Mouse (Mus musculus): ENCODE data around the gene Cdk6. TPM values are rescaled to one million over a fixed set of nuclear protein-coding genes. Genes with fewer than 3 reads are reported as not detected.
"Not testable (repeated sequence)": the region's sequence is repeated elsewhere in the genome, so short reads cannot be mapped to it uniquely, and the experiment has no call there.

The Cdk6 gene
- total and polyA plus RNA-seq, 3 experiments: 40.4 to 171 (median 50.8) TPM

GRCm38 (mm10) chr5:3433131-3433700 lies 91.9 kb downstream of the Cdk6 start:
- H3K27ac ChIP-seq (ENCODE audit: insufficient read depth, low read depth); H3K27me3 ChIP-seq (replicated peaks); H3K4me3 ChIP-seq (replicated peaks in 1 of 3; ENCODE audit: low read depth in 2 of 3, low read length in 2 of 3, poor library complexity in 1 of 3); H3K9ac ChIP-seq (ENCODE audit: insufficient read depth, low read depth); in situ Hi-C loops (cut with MboI; ENCODE audit: low pct_ligation_motif_present, low pct_unique_long_range_greater_than_20kb, low sequenced_read_pairs); H3K4me2 ChIP-seq (ENCODE audit: insufficient read depth, low read depth, poor library complexity, severe bottlenecking); DNase-seq (ENCODE audit: extremely low read depth); H3K9me3 ChIP-seq (replicated peaks; ENCODE audit: low read length); dilution Hi-C loops (cut with MboI; ENCODE audit: extremely low pct_ligation_motif_present, extremely low pct_unique_long_range_greater_than_20kb, low sequenced_read_pairs): not testable (repeated sequence)
- Histone ChIP-seq H3K36me3 (replicated peaks in 1 of 2; ENCODE audit: control insufficient read depth in 1 of 2, insufficient read depth in 1 of 2, low read length in 1 of 2) (peaks cover 0 to 44% of the 10 kb centered on the region in 2 experiments), H3K4me1 (ENCODE audit: control insufficient read depth in 1 of 2, insufficient read depth in 2 of 2) (peaks cover 4 to 20% of the 10 kb centered on the region in 2 experiments; a peak in 3 of 4 replicates), H3K79me2 (replicated peaks; ENCODE audit: control insufficient read depth, extremely low read depth, insufficient read depth, poor library complexity, severe bottlenecking) (peaks cover 14% of the 10 kb centered on the region; the same call in 1 of the 2 replicates)

- H3K9me3 ChIP-seq (replicated peaks; ENCODE audit: low read length); H3K4me2 ChIP-seq (ENCODE audit: insufficient read depth, low read depth, poor library complexity, severe bottlenecking); in situ Hi-C loops (cut with MboI; ENCODE audit: low pct_ligation_motif_present, low pct_unique_long_range_greater_than_20kb, low sequenced_read_pairs); H3K9ac ChIP-seq (ENCODE audit: insufficient read depth, low read depth); DNase-seq (ENCODE audit: extremely low read depth); H3K27me3 ChIP-seq (replicated peaks); dilution Hi-C loops (cut with MboI; ENCODE audit: extremely low pct_ligation_motif_present, extremely low pct_unique_long_range_greater_than_20kb, low sequenced_read_pairs); H3K27ac ChIP-seq (ENCODE audit: insufficient read depth, low read depth); H3K4me3 ChIP-seq (replicated peaks in 1 of 3; ENCODE audit: low read depth in 2 of 3, low read length in 2 of 3, poor library complexity in 1 of 3): not testable (repeated sequence)
- H3K4me1 ChIP-seq (ENCODE audit: control insufficient read depth in 1 of 2, insufficient read depth in 2 of 2): peaks cover 4 to 20% of the 10 kb centered on the region in 2 experiments; a peak in 3 of 4 replicates
- peaks cover 18% of the 10 kb centered on the region for H3K79me2 ChIP-seq (replicated peaks; ENCODE audit: control insufficient read depth, extremely low read depth, insufficient read depth, poor library complexity, severe bottlenecking)
- H3K36me3 ChIP-seq (replicated peaks in 1 of 2; ENCODE audit: control insufficient read depth in 1 of 2, insufficient read depth in 1 of 2, low read length in 1 of 2): peaks cover 3 to 43% of the 10 kb centered on the region in 2 experiments
Observed at GRCm38 (mm10) chr5:3434105-3434504, 92.8 kb downstream of the Cdk6 start.

- Histone ChIP-seq H3K79me2 (replicated peaks; ENCODE audit: control insufficient read depth, extremely low read depth, insufficient read depth, poor library complexity, severe bottlenecking) (peaks cover 19% of the 10 kb centered on the region; the same call in 1 of the 2 replicates), H3K36me3 (replicated peaks in 1 of 2; ENCODE audit: control insufficient read depth in 1 of 2, insufficient read depth in 1 of 2, low read length in 1 of 2) (peaks cover 3 to 28% of the 10 kb centered on the region in 2 experiments)
- H3K4me2 ChIP-seq (ENCODE audit: insufficient read depth, low read depth, poor library complexity, severe bottlenecking); H3K27me3 ChIP-seq (replicated peaks); H3K27ac ChIP-seq (ENCODE audit: insufficient read depth, low read depth); H3K4me1 ChIP-seq (ENCODE audit: control insufficient read depth in 1 of 2, insufficient read depth in 2 of 2); H3K9ac ChIP-seq (ENCODE audit: insufficient read depth, low read depth); dilution Hi-C loops (cut with MboI; ENCODE audit: extremely low pct_ligation_motif_present, extremely low pct_unique_long_range_greater_than_20kb, low sequenced_read_pairs); H3K4me3 ChIP-seq (replicated peaks in 1 of 3; ENCODE audit: low read depth in 2 of 3, low read length in 2 of 3, poor library complexity in 1 of 3); H3K9me3 ChIP-seq (replicated peaks; ENCODE audit: low read length); DNase-seq (ENCODE audit: extremely low read depth); in situ Hi-C loops (cut with MboI; ENCODE audit: low pct_ligation_motif_present, low pct_unique_long_range_greater_than_20kb, low sequenced_read_pairs): not testable (repeated sequence)
Observed at GRCm38 (mm10) chr5:3438453-3439003, 97.2 kb downstream of the Cdk6 start.

GRCm38 (mm10) chr5:3439386-3439785 lies 98.1 kb downstream of the Cdk6 start:
- H3K4me3 ChIP-seq (replicated peaks in 1 of 3; ENCODE audit: low read depth in 2 of 3, low read length in 2 of 3, poor library complexity in 1 of 3); H3K27me3 ChIP-seq (replicated peaks); H3K4me1 ChIP-seq (ENCODE audit: control insufficient read depth in 1 of 2, insufficient read depth in 2 of 2); H3K9me3 ChIP-seq (replicated peaks; ENCODE audit: low read length); H3K27ac ChIP-seq (ENCODE audit: insufficient read depth, low read depth); H3K9ac ChIP-seq (ENCODE audit: insufficient read depth, low read depth); dilution Hi-C loops (cut with MboI; ENCODE audit: extremely low pct_ligation_motif_present, extremely low pct_unique_long_range_greater_than_20kb, low sequenced_read_pairs); in situ Hi-C loops (cut with MboI; ENCODE audit: low pct_ligation_motif_present, low pct_unique_long_range_greater_than_20kb, low sequenced_read_pairs); H3K4me2 ChIP-seq (ENCODE audit: insufficient read depth, low read depth, poor library complexity, severe bottlenecking); DNase-seq (ENCODE audit: extremely low read depth): not testable (repeated sequence)
- Histone ChIP-seq H3K36me3 (replicated peaks in 1 of 2; ENCODE audit: control insufficient read depth in 1 of 2, insufficient read depth in 1 of 2, low read length in 1 of 2) (peaks cover 3 to 28% of the 10 kb centered on the region in 2 experiments), H3K79me2 (replicated peaks; ENCODE audit: control insufficient read depth, extremely low read depth, insufficient read depth, poor library complexity, severe bottlenecking) (peaks cover 16% of the 10 kb centered on the region; the same call in 1 of the 2 replicates)

- DNase-seq (ENCODE audit: extremely low read depth); in situ Hi-C loops (cut with MboI; ENCODE audit: low pct_ligation_motif_present, low pct_unique_long_range_greater_than_20kb, low sequenced_read_pairs); H3K27ac ChIP-seq (ENCODE audit: insufficient read depth, low read depth); H3K4me2 ChIP-seq (ENCODE audit: insufficient read depth, low read depth, poor library complexity, severe bottlenecking); H3K9me3 ChIP-seq (replicated peaks; ENCODE audit: low read length); H3K9ac ChIP-seq (ENCODE audit: insufficient read depth, low read depth); H3K27me3 ChIP-seq (replicated peaks); H3K4me1 ChIP-seq (ENCODE audit: control insufficient read depth in 1 of 2, insufficient read depth in 2 of 2); H3K4me3 ChIP-seq (replicated peaks in 1 of 3; ENCODE audit: low read depth in 2 of 3, low read length in 2 of 3, poor library complexity in 1 of 3); dilution Hi-C loops (cut with MboI; ENCODE audit: extremely low pct_ligation_motif_present, extremely low pct_unique_long_range_greater_than_20kb, low sequenced_read_pairs): not testable (repeated sequence)
- Histone ChIP-seq H3K36me3 (replicated peaks in 1 of 2; ENCODE audit: control insufficient read depth in 1 of 2, insufficient read depth in 1 of 2, low read length in 1 of 2) (peaks cover 3 to 12% of the 10 kb centered on the region in 2 experiments), H3K79me2 (replicated peaks; ENCODE audit: control insufficient read depth, extremely low read depth, insufficient read depth, poor library complexity, severe bottlenecking) (peaks cover 11% of the 10 kb centered on the region; the same call in 1 of the 2 replicates)
Observed at GRCm38 (mm10) chr5:3442524-3442923, 101.2 kb downstream of the Cdk6 start.

GRCm38 (mm10) chr5:3451233-3451632 lies 109.9 kb downstream of the Cdk6 start:
- H3K79me2 ChIP-seq (replicated peaks; ENCODE audit: control insufficient read depth, extremely low read depth, insufficient read depth, poor library complexity, severe bottlenecking): peaks cover 23% of the 10 kb centered on the region
- H3K9me3 ChIP-seq (replicated peaks; ENCODE audit: low read length); H3K36me3 ChIP-seq (replicated peaks in 1 of 2; ENCODE audit: control insufficient read depth in 1 of 2, insufficient read depth in 1 of 2, low read length in 1 of 2); H3K27me3 ChIP-seq (replicated peaks); H3K4me2 ChIP-seq (ENCODE audit: insufficient read depth, low read depth, poor library complexity, severe bottlenecking); H3K4me3 ChIP-seq (replicated peaks in 1 of 3; ENCODE audit: low read depth in 2 of 3, low read length in 2 of 3, poor library complexity in 1 of 3); dilution Hi-C loops (cut with MboI; ENCODE audit: extremely low pct_ligation_motif_present, extremely low pct_unique_long_range_greater_than_20kb, low sequenced_read_pairs); H3K4me1 ChIP-seq (ENCODE audit: control insufficient read depth in 1 of 2, insufficient read depth in 2 of 2); H3K27ac ChIP-seq (ENCODE audit: insufficient read depth, low read depth); DNase-seq (ENCODE audit: extremely low read depth); in situ Hi-C loops (cut with MboI; ENCODE audit: low pct_ligation_motif_present, low pct_unique_long_range_greater_than_20kb, low sequenced_read_pairs); H3K9ac ChIP-seq (ENCODE audit: insufficient read depth, low read depth): not testable (repeated sequence)

All from CH12.LX (cell line).